Mouse (Mus musculus): ENCODE results near the gene Usp28. TPM values are rescaled to one million over a fixed set of nuclear protein-coding genes. Genes with fewer than 3 reads are reported as not detected.

Usp28 gene
- polyA plus RNA-seq (2014; fragmentation: Illumina TruSeq; extraction: RNeasy Lipid Tissue Mini Kit (QIAGEN cat#74804); ENCODE audit: low read depth, low replicate concordance): 17.9 TPM

GRCm38 (mm10) chr9:48984845-48985707 is at the start of gene Usp28:
Gene Usp28 (plus strand): TSS chr9:48985375.

GRCm38 (mm10) chr9:48964587-48965040 is 20.6 kb upstream of the Usp28 start, which contains the start of gene Htr3b:
Gene Htr3b (minus strand): TSS chr9:48964990.

GRCm38 (mm10) chr9:49055333-49056205 is 70.4 kb downstream of the Usp28 start, which contains the start of gene Zw10:
Gene Zw10 (plus strand): TSS chr9:49055613.

GRCm38 (mm10) chr9:49081107-49081506 is 95.9 kb downstream of the Usp28 start, which contains the start of gene Tmprss5:
Gene Tmprss5 (plus strand): TSS chr9:49081260.

Other genes with a start within 250 kb of the Usp28 start
- 0.97 TPM for gene Zbtb16, start 149.2 kb upstream of the Usp28 start, polyA plus RNA-seq (2014; fragmentation: Illumina TruSeq; extraction: RNeasy Lipid Tissue Mini Kit (QIAGEN cat#74804); ENCODE audit: low read depth, low replicate concordance)
- gene Htr3a, start 74.3 kb upstream of the Usp28 start, polyA plus RNA-seq (2014; fragmentation: Illumina TruSeq; extraction: RNeasy Lipid Tissue Mini Kit (QIAGEN cat#74804); ENCODE audit: low read depth, low replicate concordance): 0.39 TPM
- 0.15 TPM for gene Htr3b, start 20.4 kb upstream of the Usp28 start, polyA plus RNA-seq (2014; fragmentation: Illumina TruSeq; extraction: RNeasy Lipid Tissue Mini Kit (QIAGEN cat#74804); ENCODE audit: low read depth, low replicate concordance)
- 28.1 TPM for gene Zw10, start 70.2 kb downstream of the Usp28 start, polyA plus RNA-seq (2014; fragmentation: Illumina TruSeq; extraction: RNeasy Lipid Tissue Mini Kit (QIAGEN cat#74804); ENCODE audit: low read depth, low replicate concordance)
- gene Tmprss5, start 95.9 kb downstream of the Usp28 start, polyA plus RNA-seq (2014; fragmentation: Illumina TruSeq; extraction: RNeasy Lipid Tissue Mini Kit (QIAGEN cat#74804); ENCODE audit: low read depth, low replicate concordance): not detected